Mouse (Mus musculus): Measurements from ENCODE around the gene Camkv. TPM values are rescaled to one million over a fixed set of nuclear protein-coding genes. Genes with fewer than 3 reads are reported as not detected.

Camkv gene
- 0.03 and 0.10 TPM in 2 replicates for polyA plus RNA-seq (2012; ENCODE audit: low replicate concordance)

GRCm38 (mm10) chr9:107935374-107935773, at the start of gene Camkv:
TSS of gene Camkv (plus strand) at chr9:107935674.

GRCm38 (mm10) chr9:107887804-107888266, 47.6 kb upstream of the Camkv start, which contains the start of gene Mon1a:
TSS of gene Mon1a (plus strand) at chr9:107888151.

DNA sequence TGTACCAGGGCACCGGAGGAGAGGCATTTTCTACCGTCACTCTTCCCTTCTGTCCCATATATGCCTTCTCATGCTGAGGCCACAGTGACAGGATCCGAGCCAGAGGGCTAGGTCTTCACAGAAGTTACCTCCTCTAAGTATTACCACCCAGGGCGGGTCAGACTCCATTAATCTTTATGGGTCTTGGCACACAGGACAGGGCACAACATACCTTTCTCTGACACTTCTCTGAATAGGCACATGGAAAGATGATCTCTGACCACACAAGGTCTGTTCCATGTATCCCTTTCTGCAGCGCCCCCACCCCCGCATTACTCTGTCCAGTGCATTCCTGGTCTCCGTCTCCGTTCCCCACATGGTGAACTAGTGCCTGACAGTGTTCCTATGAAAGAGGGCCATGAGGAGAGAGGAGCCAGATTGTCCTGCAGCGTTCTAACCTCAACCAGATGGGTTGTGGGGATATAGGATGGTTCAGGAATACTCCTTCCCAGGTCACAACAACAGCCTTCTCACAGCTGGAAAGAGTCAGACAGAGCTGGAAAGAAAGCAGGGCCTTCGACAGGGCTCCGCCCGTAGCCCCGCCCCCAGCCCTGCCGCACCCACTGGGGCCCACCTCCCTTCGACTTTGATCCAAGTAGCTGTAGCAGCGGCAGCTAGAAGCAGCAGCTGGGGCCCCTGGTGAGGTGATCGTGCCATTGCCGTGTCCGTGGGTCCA, 29.1 kb upstream of the Camkv start, which contains the start of gene Mst1r:
TSS of gene Mst1r (plus strand) at position 622 of the 715 bp plus-strand sequence.

GRCm38 (mm10) chr9:107928169-107928568, 7.3 kb upstream of the Camkv start, which contains the start of gene Actl11:
TSS of gene Actl11 (plus strand) at chr9:107928469.

DNA sequence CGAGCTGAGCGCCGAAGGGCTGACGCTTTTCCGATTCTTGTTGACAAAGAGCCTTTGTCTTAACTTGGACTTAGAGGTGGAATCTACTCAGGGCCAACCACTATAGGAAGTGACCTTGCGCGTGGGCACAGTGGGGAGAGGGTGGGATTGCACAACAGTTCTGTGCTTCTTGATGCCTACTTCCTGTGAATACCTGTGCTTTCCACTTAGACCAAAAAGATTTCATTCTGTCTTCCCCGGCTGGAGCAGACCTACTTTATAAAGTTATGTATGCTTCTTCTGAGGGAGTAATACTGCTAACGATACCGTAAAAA, 14.4 kb downstream of the Camkv start, which contains the start of gene Traip:
TSS of gene Traip (plus strand) at position 215 of the 314 bp plus-strand sequence.

DNA sequence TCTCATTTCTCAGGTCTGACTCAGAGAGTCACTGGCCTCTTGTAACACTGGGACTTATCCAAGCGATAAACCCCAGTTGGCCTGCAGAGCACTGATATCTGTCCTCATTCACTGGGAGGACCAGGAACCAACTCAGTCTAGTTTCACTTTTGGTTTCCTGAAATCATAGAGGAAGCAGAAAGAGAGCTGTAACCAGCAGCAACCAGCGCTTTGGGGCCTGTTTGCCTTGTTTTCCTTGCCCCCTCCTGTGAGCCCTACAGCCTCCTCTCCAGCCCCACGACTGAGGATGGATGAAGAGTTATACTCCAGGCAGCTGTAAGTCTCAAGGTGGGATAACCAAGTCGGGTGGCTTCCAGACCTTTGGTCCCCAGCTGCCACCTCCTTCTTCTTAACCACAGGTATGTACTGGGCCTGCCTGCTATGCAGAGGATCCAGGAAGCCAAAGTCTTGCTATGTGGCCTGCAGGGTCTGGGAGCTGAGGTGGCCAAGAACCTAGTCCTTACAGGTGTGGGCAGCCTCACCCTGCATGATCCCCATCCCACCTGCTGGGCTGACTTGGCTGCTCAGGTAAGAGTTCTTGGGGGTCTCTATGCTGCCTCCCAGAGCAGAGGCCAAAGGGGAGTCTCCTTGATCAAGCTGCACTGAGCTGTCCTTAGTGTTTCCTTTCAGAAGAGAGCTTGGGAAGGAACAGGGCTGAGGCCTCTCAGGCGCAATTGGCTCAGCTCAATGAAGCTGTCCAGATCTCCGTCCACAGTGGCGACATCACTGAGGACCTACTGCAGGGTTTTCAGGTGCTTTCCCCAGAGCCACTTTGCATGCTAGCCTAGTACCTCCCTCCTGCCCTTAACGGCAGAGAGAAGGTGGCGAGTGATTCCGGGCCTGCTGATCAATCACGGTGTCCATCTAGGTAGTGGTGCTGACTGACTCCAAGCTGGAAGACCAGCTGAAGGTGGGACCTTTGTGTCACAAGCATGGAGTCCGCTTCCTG, 40.2 kb downstream of the Camkv start, which contains the start of gene Uba7:
TSS of gene Uba7 (plus strand) at position 107 of the 988 bp plus-strand sequence.

GRCm38 (mm10) chr9:107982681-107983346, 47.3 kb downstream of the Camkv start, which contains the start of gene Gm20661:
TSS of gene Gm20661 (plus strand) at chr9:107983058.

GRCm38 (mm10) chr9:107985131-107986119, 50.0 kb downstream of the Camkv start, which contains the start of gene Inka1:
TSS of gene Inka1 (minus strand) at chr9:107985879.

DNA sequence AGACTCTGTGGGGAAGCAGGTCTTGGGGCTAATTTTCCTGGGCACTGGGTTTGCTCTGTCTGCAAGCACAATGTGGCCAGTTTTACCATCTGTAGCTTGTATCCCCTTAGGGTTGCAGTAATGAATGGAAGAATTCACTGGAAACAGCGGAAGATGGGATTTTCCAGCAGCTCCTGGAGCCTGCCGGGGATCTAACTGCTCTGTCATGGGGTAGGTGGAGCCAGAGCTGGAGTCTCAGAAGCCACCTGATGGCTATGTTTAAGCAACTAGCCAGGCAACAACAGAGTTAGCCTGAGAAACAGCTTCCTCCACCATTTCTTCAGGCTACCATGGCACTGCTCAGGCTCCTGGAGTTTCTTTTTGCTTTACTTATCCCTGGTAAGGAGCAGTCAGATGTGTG, 56.7 kb downstream of the Camkv start, which contains the start of gene Cdhr4:
TSS of gene Cdhr4 (plus strand) at position 301 of the 400 bp plus-strand sequence.

GRCm38 (mm10) chr9:107996049-107996448, 60.6 kb downstream of the Camkv start, which contains the start of gene Gm20662:
TSS of gene Gm20662 (plus strand) at chr9:107996349.

Other genes starting within 250 kb of the Camkv start
- gene Sema3f, start 225.2 kb upstream of the Camkv start, polyA plus RNA-seq (2012; ENCODE audit: low replicate concordance) = 3.2 and 4.7 TPM in 2 replicates
- 53.7 and 57.1 TPM in 2 replicates for gene Rbm5, start 164.7 kb upstream of the Camkv start, polyA plus RNA-seq (2012; ENCODE audit: low replicate concordance)
- gene Rbm6, start 62.4 kb upstream of the Camkv start, polyA plus RNA-seq (2012; ENCODE audit: low replicate concordance) = 19.8 and 30.5 TPM in 2 replicates
- 22.0 and 22.8 TPM in 2 replicates for gene Mon1a, start 47.5 kb upstream of the Camkv start, polyA plus RNA-seq (2012; ENCODE audit: low replicate concordance)
- 0.63 and 3.7 TPM in 2 replicates for gene Mst1r, start 28.8 kb upstream of the Camkv start, polyA plus RNA-seq (2012; ENCODE audit: low replicate concordance)
- not detected in 2 replicates for gene Actl11, start 7.2 kb upstream of the Camkv start, polyA plus RNA-seq (2012; ENCODE audit: low replicate concordance)
- gene Traip, start 14.5 kb downstream of the Camkv start, polyA plus RNA-seq (2012; ENCODE audit: low replicate concordance) = 0.30 and 1.8 TPM in 2 replicates
- 56.6 and 109 TPM in 2 replicates for gene Uba7, start 39.8 kb downstream of the Camkv start, polyA plus RNA-seq (2012; ENCODE audit: low replicate concordance)
- gene Gm20661, start 47.4 kb downstream of the Camkv start, polyA plus RNA-seq (2012; ENCODE audit: low replicate concordance) = 0.22 TPM in 1 of 2 replicates, not detected in the other
- gene Inka1, start 50.2 kb downstream of the Camkv start, polyA plus RNA-seq (2012; ENCODE audit: low replicate concordance) = 11.6 and 13.4 TPM in 2 replicates
- gene Cdhr4, start 56.8 kb downstream of the Camkv start, polyA plus RNA-seq (2012; ENCODE audit: low replicate concordance) = 0.15 TPM in 1 of 2 replicates, not detected in the other
- 0.58 TPM in 1 of 2 replicates, not detected in the other for gene Gm20662, start 60.7 kb downstream of the Camkv start, polyA plus RNA-seq (2012; ENCODE audit: low replicate concordance)
- 163 and 228 TPM in 2 replicates for gene Ip6k1, start 66.8 kb downstream of the Camkv start, polyA plus RNA-seq (2012; ENCODE audit: low replicate concordance)
- gene Gmppb, start 113.6 kb downstream of the Camkv start, polyA plus RNA-seq (2012; ENCODE audit: low replicate concordance) = 4.6 and 5.8 TPM in 2 replicates
- 0.22 and 0.61 TPM in 2 replicates for gene Amigo3, start 117.5 kb downstream of the Camkv start, polyA plus RNA-seq (2012; ENCODE audit: low replicate concordance)
- 0.10 and 1.0 TPM in 2 replicates for gene Mst1, start 144.8 kb downstream of the Camkv start, polyA plus RNA-seq (2012; ENCODE audit: low replicate concordance)
- 83.2 and 287 TPM in 2 replicates for gene Rnf123, start 147.7 kb downstream of the Camkv start, polyA plus RNA-seq (2012; ENCODE audit: low replicate concordance)
- 50.4 and 78.3 TPM in 2 replicates for gene Apeh, start 158.9 kb downstream of the Camkv start, polyA plus RNA-seq (2012; ENCODE audit: low replicate concordance)

All from hematopoietic multipotent progenitor cell, adult 10-12 weeks (in vitro differentiated cells).